Mouse (Mus musculus) layer of hippocampus, postnatal 14 days (tissue): ENCODE data around the gene Hgf. TPM values are rescaled to one million over a fixed set of nuclear protein-coding genes. Genes with fewer than 3 reads are reported as not detected.

Experiments used
- DNase-seq, 2 experiments: peaks; one replicate each; pipeline ENCODE4 v3.0.0; 2021 to 2022; ENCODE audit warnings: low spot score in 2 of 2, mixed read lengths in 1 of 2
- long read RNA-seq, 2 experiments: library from polyadenylated mRNA; stranded (forward); transcript quantifications; one replicate each; pipeline ENCODE4 v2.0.0; 2021
- total RNA-seq, 2 experiments: library from RNA; stranded (reverse); gene quantifications; 2 replicates each; pipeline ENCODE4 v1.2.3; 2021

Hgf gene
- total RNA-seq, result 1 to 10 TPM; 4.5 to 5.4 TPM
- long read RNA-seq, experiment 1, partial matches to known transcripts, result 1 of 1 reads
- long read RNA-seq, experiment 1, other reads (novel, unspliced or antisense), result 0 of 1 reads
- long read RNA-seq, experiment 2, partial matches to known transcripts, result 2 of 2 reads
- long read RNA-seq, experiment 2, other reads (novel, unspliced or antisense), result 0 of 2 reads

- peak; percentile 16 to 17 for DNase-seq
Observed at GRCm38 (mm10) chr5:16553304-16554047, at the start of gene Hgf. Gene Hgf, plus strand, starts transcription at chr5:16553495.

GRCm38 (mm10) chr5:16506702-16507350, 46.5 kb upstream of the Hgf start:
- no peak for DNase-seq

GRCm38 (mm10) chr5:16531619-16532277, 21.5 kb upstream of the Hgf start:
- DNase-seq, result no peak

GRCm38 (mm10) chr5:16538067-16538466, 15.2 kb upstream of the Hgf start:
- DNase-seq, result no peak

- DNase-seq, result no peak
Observed at GRCm38 (mm10) chr5:16541561-16542116, 11.7 kb upstream of the Hgf start.

GRCm38 (mm10) chr5:16547490-16547889, 5.8 kb upstream of the Hgf start:
- DNase-seq, result no peak

GRCm38 (mm10) chr5:16552647-16553046, 648 bp upstream of the Hgf start:
- no peak for DNase-seq

- no peak for DNase-seq
Observed at GRCm38 (mm10) chr5:16560247-16560646, 7.0 kb downstream of the Hgf start.

- no peak for DNase-seq
Observed at GRCm38 (mm10) chr5:16568997-16569396, 15.7 kb downstream of the Hgf start.

- no peak for DNase-seq
Observed at GRCm38 (mm10) chr5:16577882-16578742, 24.8 kb downstream of the Hgf start.

GRCm38 (mm10) chr5:16595699-16596098, 42.4 kb downstream of the Hgf start:
- DNase-seq, result no peak

- DNase-seq, result no peak
Observed at GRCm38 (mm10) chr5:16597996-16598395, 44.7 kb downstream of the Hgf start.

GRCm38 (mm10) chr5:16601463-16601862, 48.2 kb downstream of the Hgf start:
- no peak for DNase-seq

- DNase-seq, result no peak
Observed at GRCm38 (mm10) chr5:16632996-16633395, 79.7 kb downstream of the Hgf start.

- DNase-seq, result no peak
Observed at GRCm38 (mm10) chr5:16646417-16646816, 93.1 kb downstream of the Hgf start.

GRCm38 (mm10) chr5:16647701-16648100, 94.4 kb downstream of the Hgf start:
- DNase-seq, result no peak

GRCm38 (mm10) chr5:16650240-16650639, 96.9 kb downstream of the Hgf start:
- no peak for DNase-seq

GRCm38 (mm10) chr5:16654022-16654421, 100.7 kb downstream of the Hgf start:
- DNase-seq, result no peak
